Mouse (Mus musculus) yolk sac, embryonic 10.5 days (tissue): Measurements from ENCODE around the gene Capns1.

Source experiments
- DNase-seq: peaks from one replicate; pipeline ENCODE4 v3.0.0-alpha.2; 2017; ENCODE audit warnings: low spot score

The Capns1 gene

DNA sequence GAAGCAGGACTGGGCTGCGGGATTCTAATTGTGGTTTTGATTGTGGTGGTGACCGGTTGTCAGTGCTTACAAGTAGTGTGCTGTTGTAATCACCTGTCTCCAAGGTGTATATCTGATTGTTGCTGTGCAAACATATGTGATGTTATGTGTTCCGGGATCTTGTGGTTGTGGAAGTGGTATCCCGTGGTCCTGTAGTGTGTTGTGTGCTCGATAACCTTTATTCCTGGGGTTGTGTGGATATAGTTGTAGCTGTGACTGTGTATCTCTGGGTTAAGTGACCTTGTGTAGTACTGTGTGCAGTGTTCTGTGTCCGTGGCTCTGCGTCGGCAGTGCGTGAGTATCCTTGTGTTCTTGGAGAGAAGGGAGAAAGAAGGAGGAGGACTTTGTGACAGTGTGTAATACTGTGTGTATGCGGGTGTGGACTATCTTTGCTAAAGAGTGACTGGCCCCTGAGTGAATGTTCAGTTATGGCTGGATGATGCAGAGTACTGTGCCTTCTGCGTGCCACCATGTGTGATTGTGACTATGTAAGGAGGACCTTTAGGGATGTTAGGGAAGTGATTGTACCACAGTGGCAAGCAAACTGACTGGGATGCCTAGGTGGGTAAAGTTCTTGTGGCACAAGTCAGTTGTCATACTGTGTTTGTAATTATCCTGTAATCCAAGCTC, 28.2 kb downstream of the Capns1 start:
- DNase-seq = no peak

DNA sequence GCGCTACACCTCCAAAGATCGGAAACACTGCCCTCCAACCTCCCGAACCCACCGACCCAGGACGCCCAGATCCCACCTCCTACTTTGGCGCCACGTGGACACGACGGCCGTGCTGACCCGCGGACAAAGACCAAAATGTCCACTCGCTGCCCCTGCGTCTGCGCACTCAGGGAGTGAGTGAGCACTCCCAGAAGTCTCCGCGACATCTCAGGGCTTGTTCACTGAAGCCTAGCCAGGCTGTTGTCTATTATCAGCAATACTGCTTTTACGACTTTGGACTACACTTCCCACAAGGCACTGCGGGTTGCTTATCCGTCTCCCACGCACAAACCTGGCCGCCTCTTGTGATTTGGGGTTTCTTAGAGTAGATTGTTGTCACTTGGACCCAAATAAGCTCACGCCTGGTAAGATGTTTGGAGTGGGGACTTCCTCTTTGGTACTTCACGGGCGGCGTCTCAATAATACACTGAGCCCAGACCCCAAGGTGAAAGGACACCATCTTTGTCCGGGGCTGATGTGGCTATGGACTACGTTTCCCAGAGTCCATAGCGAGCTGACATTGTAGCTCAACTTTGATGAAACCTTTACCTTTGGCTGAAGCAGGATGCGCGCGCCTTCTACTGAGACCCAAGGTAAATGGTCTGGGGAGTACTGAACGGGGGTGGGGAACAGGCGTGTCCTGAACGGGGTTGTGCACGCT, 28.9 kb downstream of the Capns1 start, which contains the start of gene Zfp146:
Gene Zfp146, minus strand, starts transcription at position 168 of the 700 bp plus-strand sequence.
- DNase-seq = peak; percentile 95

DNA sequence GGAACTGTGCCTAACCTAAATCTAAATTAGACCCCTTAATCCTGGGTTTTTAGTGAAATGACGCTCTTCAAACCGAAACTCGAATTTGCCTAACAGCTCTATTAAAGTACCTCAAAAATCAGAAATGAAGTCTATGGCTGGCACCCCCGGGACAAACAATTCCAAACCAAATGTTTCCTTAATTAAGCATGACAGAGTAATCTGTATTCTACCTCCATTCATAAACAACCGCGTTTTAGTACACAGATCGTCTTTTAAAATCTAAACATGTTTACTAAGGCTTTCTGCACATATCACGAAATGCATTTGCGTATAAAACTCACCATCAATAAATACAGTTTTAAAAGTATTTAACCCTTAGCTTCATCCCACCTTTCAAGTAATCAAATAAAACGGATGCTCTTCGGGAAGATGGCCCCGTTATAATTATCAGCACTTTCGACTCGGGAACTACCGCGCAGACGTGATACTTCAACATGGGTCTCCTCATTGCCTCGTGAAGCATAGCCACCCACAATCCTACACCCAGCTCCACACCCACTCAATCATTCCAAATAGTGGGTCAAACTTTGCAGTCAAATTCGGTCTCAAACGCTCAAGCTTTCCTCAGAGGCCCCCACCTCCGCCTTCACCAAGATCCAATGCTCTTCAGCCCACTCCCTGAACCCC, 29.6 kb downstream of the Capns1 start:
- no peak for DNase-seq

GRCm38 (mm10) chr7:30164745-30165144, 33.9 kb downstream of the Capns1 start:
- no peak for DNase-seq

DNA sequence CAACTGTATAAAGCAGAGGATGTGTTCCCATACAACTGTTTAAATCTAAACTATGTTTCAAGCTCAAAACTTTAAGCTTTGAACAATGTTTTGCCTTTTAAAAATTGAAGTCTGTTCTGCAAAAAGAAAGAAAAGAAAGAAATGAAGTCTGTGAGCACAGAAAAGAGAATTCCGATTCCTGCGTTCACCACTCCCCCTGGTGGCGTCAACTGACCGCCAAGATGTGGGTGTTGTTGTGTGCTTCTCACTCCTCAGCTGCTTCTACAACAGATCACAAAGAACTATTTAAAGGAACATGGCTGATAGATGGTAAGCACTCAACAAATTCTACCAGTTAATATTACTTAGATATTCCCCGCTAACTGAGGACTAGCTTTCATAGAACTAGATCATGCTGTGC, 35.5 kb downstream of the Capns1 start:
- DNase-seq = no peak

GRCm38 (mm10) chr7:30155507-30155906, 43.1 kb downstream of the Capns1 start:
- no peak for DNase-seq

DNA sequence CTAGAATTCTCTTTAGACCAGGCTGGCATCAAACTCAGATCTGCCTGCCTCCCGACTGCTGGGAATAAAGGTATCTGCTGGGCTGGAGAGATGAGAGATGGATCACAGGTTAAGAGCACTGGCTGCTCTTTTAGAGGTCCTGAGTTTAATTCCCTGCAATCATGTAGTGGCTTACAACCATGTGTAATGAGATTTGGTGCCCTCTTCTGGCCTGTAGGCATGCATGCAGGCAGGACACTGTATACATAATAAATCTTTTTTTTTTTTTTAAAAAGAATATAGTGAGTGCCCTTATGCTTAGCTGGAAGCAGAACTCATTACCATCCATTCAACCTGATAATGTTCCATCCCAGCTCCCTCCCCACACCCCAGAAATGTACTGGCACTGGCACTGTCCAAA, 44.6 kb downstream of the Capns1 start:
- DNase-seq = no peak

DNA sequence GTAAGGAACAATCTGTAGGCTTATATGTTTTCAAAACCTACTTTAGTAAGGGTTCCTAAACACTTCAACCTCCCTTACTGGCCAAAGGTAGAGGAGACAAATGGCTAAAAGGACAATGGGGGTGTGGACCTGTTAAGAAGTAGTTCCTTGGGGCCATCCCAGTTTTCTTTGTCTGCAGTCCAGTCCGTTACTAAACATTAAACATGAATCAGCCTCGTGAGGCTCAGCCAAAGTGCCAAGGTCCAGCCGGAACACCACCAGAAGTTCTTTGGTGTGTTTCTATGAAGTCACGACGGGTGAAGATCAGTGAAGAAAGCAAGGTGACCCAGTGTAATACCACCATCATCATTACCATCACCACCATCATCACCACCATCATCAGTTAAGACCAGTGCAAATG, 51.6 kb downstream of the Capns1 start:
- DNase-seq = no peak

DNA sequence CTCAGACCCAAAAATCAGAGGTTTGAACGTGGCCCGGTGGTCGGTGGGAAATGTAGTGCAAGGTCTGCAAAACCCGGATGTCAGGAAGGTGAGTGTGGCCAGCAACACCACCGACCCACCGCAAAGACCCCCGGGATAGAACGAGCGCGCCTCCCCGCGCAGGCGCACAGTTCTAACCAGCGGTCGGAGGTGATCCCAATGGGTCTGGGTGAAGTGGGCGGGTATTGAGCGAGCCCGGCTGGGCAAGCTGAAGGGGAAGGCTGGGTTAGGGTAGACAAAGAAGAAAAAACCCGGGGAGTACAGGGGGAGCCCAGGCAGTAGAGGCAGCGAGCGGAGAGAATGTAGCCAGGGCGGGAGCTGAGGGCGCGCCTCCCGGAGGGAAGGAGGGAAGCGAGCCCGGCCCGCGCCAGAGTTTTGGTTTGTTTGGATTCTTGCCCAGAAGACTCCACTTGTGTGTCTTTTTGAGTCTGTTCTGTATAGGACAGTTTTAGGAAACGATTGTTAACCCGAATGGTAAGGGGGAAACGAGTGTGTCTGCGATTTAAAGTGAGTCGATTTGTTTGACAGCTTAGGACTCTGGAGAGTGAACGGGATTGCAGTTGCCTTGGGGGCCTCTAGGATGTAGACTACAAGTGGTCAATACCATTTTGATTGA, 54.9 kb downstream of the Capns1 start:
- peak; percentile 88 for DNase-seq

- no peak for DNase-seq
Observed at GRCm38 (mm10) chr7:30143170-30143554, 55.4 kb downstream of the Capns1 start.
